Mouse (Mus musculus) MEL (cell line): ENCODE measurements around the gene Ccsap. TPM values are rescaled to one million over a fixed set of nuclear protein-coding genes. Genes with fewer than 3 reads are reported as not detected.

Experiments used
- DNase-seq: peaks from one replicate; pipeline ENCODE4 v3.0.0; 2011; ENCODE audit warnings: low read depth, low spot score
- H3K27ac ChIP-seq: 2 replicates; pipeline ENCODE4 v1.5.1; 2012; ENCODE audit warnings: low read depth, mild to moderate bottlenecking, control low read depth, low read length, moderate library complexity; ENCODE audit not compliant: control insufficient read depth
- H3K27me3 ChIP-seq, 2 experiments: fragments of 150-350 bp in 1 of 2; sonication (generic) in 1 of 2; 2 replicates each; pipeline ENCODE4 v1.6.1; 2012; ENCODE audit warnings: low read length in 2 of 2, mild to moderate bottlenecking in 2 of 2, improper control_type of control experiment in 1 of 2, moderate library complexity in 1 of 2; ENCODE audit not compliant: insufficient read depth in 2 of 2, control insufficient read depth in 1 of 2
- H3K36me3 ChIP-seq, 2 experiments: 2 replicates each; pipeline ENCODE4 v1.6.1; 2012 to 2014; ENCODE audit warnings: low read length in 2 of 2, improper control_type of control experiment in 1 of 2, inconsistent platforms in 1 of 2, mild to moderate bottlenecking in 1 of 2; ENCODE audit not compliant: insufficient read depth in 2 of 2, control insufficient read depth in 1 of 2
- H3K4me1 ChIP-seq, 2 experiments: fragments of 150-350 bp in 1 of 2; sonication (generic) in 1 of 2; 2 replicates each; pipeline ENCODE4 v1.6.1; 2012; ENCODE audit warnings: low read length in 2 of 2, improper control_type of control experiment in 1 of 2, mild to moderate bottlenecking in 1 of 2; ENCODE audit not compliant: insufficient read depth in 2 of 2, control insufficient read depth in 1 of 2
- H3K4me3 ChIP-seq, 2 experiments: fragments of 150-350 bp in 1 of 2; sonication (generic) in 1 of 2; 2 replicates each; pipeline ENCODE4 v1.5.1; 2012; ENCODE audit warnings: low read depth in 2 of 2, low read length in 2 of 2, mild to moderate bottlenecking in 2 of 2, moderate library complexity in 2 of 2, control low read depth in 1 of 2, improper control_type of control experiment in 1 of 2; ENCODE audit not compliant: control insufficient read depth in 1 of 2, insufficient read depth in 1 of 2
- H3K79me2 ChIP-seq: 2 replicates; pipeline ENCODE4 v1.6.1; 2012; ENCODE audit warnings: mild to moderate bottlenecking, low read length, moderate library complexity; ENCODE audit not compliant: control insufficient read depth, poor library complexity, insufficient read depth
- H3K9ac ChIP-seq: 2 replicates; pipeline ENCODE4 v1.6.1; 2012; ENCODE audit warnings: low read depth, mild to moderate bottlenecking, control low read depth, low read length, moderate library complexity; ENCODE audit not compliant: control insufficient read depth, poor library complexity, severe bottlenecking
- H3K9me3 ChIP-seq: fragments of 150-350 bp; sonication (generic); replicated peaks from 2 replicates; pipeline ENCODE4 v1.6.1; 2012; ENCODE audit warnings: mild to moderate bottlenecking, low read length, improper control_type of control experiment, moderate library complexity; ENCODE audit not compliant: insufficient read depth
- CHD2 ChIP-seq: IDR thresholded peaks from 2 replicates; pipeline ENCODE4 v1.6.1; 2011; ENCODE audit warnings: low read length, improper control_type of control experiment
- CTCF ChIP-seq, 3 experiments: IDR thresholded peaks in 2 of 3; conservative IDR thresholded peaks in 1 of 3; 2 replicates each; pipeline ENCODE4 v1.5.1; 2011 to 2012; ENCODE audit warnings: low read length in 3 of 3, low read depth in 2 of 3, mild to moderate bottlenecking in 2 of 3, improper control_type of control experiment in 1 of 3, inconsistent platforms in 1 of 3, mixed read lengths in 1 of 3, moderate library complexity in 1 of 3; ENCODE audit not compliant: control insufficient read depth in 1 of 3, insufficient read depth in 1 of 3, poor library complexity in 1 of 3, severe bottlenecking in 1 of 3
- E2F4 ChIP-seq: IDR thresholded peaks from 2 replicates; pipeline ENCODE4 v1.6.1; 2011; ENCODE audit warnings: low read depth, low read length, improper control_type of control experiment, borderline replicate concordance
- ELF1 ChIP-seq: IDR thresholded peaks from 2 replicates; pipeline ENCODE4 v1.6.1; 2014; ENCODE audit warnings: low read depth, mild to moderate bottlenecking, inconsistent platforms, low read length, improper control_type of control experiment, moderate library complexity
- GATA1 ChIP-seq: IDR thresholded peaks from 2 replicates; pipeline ENCODE4 v1.6.1; 2011; ENCODE audit warnings: low read depth, low read length, improper control_type of control experiment
- HCFC1 ChIP-seq: IDR thresholded peaks from 2 replicates; pipeline ENCODE4 v1.6.1; 2012; ENCODE audit warnings: low read depth, mild to moderate bottlenecking, inconsistent platforms, low read length, improper control_type of control experiment, moderate library complexity
- JUND ChIP-seq: IDR thresholded peaks from 2 replicates; pipeline ENCODE4 v1.6.1; 2011; ENCODE audit warnings: low read depth, mild to moderate bottlenecking, improper control_type of control experiment, low read length
- MXI1 ChIP-seq: IDR thresholded peaks from 2 replicates; pipeline ENCODE4 v1.6.1; 2011; ENCODE audit warnings: mild to moderate bottlenecking, low read depth, low read length, improper control_type of control experiment
- MYB ChIP-seq: IDR thresholded peaks from 2 replicates; pipeline ENCODE4 v1.6.1; 2011; ENCODE audit warnings: mild to moderate bottlenecking, low read depth, low read length, improper control_type of control experiment
- MYC ChIP-seq: IDR thresholded peaks from 2 replicates; pipeline ENCODE4 v1.6.1; 2011; ENCODE audit warnings: low read depth, mild to moderate bottlenecking, low read length, improper control_type of control experiment, moderate library complexity
- NELFE ChIP-seq: IDR thresholded peaks from 2 replicates; pipeline ENCODE4 v1.6.1; 2011; ENCODE audit warnings: low read depth, low read length, improper control_type of control experiment
- NRF1 ChIP-seq: IDR thresholded peaks from 2 replicates; pipeline ENCODE4 v1.6.1; 2014; ENCODE audit warnings: low read depth, mild to moderate bottlenecking, inconsistent platforms, low read length, improper control_type of control experiment, moderate library complexity; ENCODE audit not compliant: poor library complexity, insufficient read depth, severe bottlenecking
- RAD21 ChIP-seq: IDR thresholded peaks from 2 replicates; pipeline ENCODE4 v1.6.1; 2011; ENCODE audit warnings: mild to moderate bottlenecking, low read depth, low read length, improper control_type of control experiment
- TAL1 ChIP-seq: IDR thresholded peaks from 2 replicates; pipeline ENCODE4 v1.6.1; 2012; ENCODE audit warnings: mild to moderate bottlenecking, inconsistent platforms, low read length, moderate library complexity, mixed read lengths
- TBP ChIP-seq: IDR thresholded peaks from 2 replicates; pipeline ENCODE4 v1.8.0; 2011; ENCODE audit warnings: low read depth, low read length, improper control_type of control experiment
- TCF12 ChIP-seq: IDR thresholded peaks from 2 replicates; pipeline ENCODE4 v1.6.1; 2014; ENCODE audit warnings: low read depth, mild to moderate bottlenecking, inconsistent platforms, low read length, improper control_type of control experiment, moderate library complexity
- USF1 ChIP-seq: IDR thresholded peaks from 2 replicates; pipeline ENCODE4 v1.6.1; 2014; ENCODE audit warnings: low read depth, mild to moderate bottlenecking, inconsistent platforms, low read length, improper control_type of control experiment, moderate library complexity
- USF2 ChIP-seq, 2 experiments: IDR thresholded peaks; 2 replicates each; pipeline ENCODE4 v1.6.1; 2011 to 2012; ENCODE audit warnings: improper control_type of control experiment in 2 of 2, low read length in 2 of 2, borderline replicate concordance in 1 of 2, inconsistent platforms in 1 of 2, low read depth in 1 of 2, mild to moderate bottlenecking in 1 of 2; ENCODE audit not compliant: insufficient read depth in 1 of 2
- ZC3H11A ChIP-seq: IDR thresholded peaks from 2 replicates; pipeline ENCODE4 v1.6.1; 2012; ENCODE audit warnings: low read depth, mild to moderate bottlenecking, inconsistent platforms, low read length, improper control_type of control experiment
- ZKSCAN1 ChIP-seq: IDR thresholded peaks from 2 replicates; pipeline ENCODE4 v1.6.1; 2012; ENCODE audit warnings: low read depth, mild to moderate bottlenecking, inconsistent platforms, low read length, improper control_type of control experiment, moderate library complexity
- polyA plus RNA-seq, 2 experiments: library from polyadenylated mRNA; stranded (reverse) in 1 of 2; unstranded in 1 of 2; fragments of >175 nt in 1 of 2; fragments of >200 nt in 1 of 2; gene quantifications; 2 replicates each; pipeline versions ENCODE4 v1.2.1 to v1.2.4; 2012; ENCODE audit warnings: low replicate concordance in 2 of 2, low read depth in 1 of 2; ENCODE audit not compliant: insufficient read length in 2 of 2, insufficient read depth in 1 of 2, missing spikeins in 1 of 2
- total RNA-seq: library from RNA; depleted of rRNA; stranded (reverse); fragments of 300-350 nt; gene quantifications from 2 replicates; pipeline ENCODE4 v1.2.3, GENCODE M21; 2012

Gene Ccsap
- total and polyA plus RNA-seq, 3 experiments: 6.7 to 12.1 TPM; not detected in 1

DNA sequence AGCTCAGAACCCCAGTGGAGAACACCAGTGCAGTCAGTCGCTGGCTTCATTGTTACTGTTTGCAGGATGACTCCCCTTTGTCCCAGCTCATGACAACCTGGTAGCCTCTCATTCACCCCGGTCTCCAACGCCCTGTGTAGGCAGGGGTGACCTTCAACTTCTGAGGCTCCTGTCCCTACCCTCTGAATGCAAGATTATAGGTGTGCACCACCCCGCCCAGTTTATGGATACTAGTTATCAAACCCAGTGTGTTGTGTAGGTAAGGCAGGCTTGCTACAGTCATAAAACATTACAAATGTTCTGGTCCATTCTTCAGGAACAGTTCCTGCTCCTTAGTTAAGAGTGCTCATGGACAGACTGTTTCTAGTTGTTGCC is 46.1 kb downstream of the Ccsap start:
- Histone ChIP-seq H3K36me3 (peaks cover 4% of the 10 kb centered on the region in 2 experiments; a peak in 3 of 4 replicates), H3K27ac (no peak overlapping the region), H3K79me2 (peaks cover 49% of the 10 kb centered on the region), H3K27me3 (no peaks in the 10 kb centered on the region), H3K9me3 (no peaks in the 10 kb centered on the region)
- TF ChIP-seq USF2 (IDR thresholded peaks at IDR 0.05; ENCODE audit: borderline replicate concordance in 1 of 2, insufficient read depth in 1 of 2, low read depth in 1 of 2, low read length in 2 of 2) (no peak), MXI1 (no peak), RAD21 (no peak), USF1 (no peak), TCF12 (no peak)
- TF ChIP-seq, all 39 proteins: peak for 0
- no peak for DNase-seq
- Histone ChIP-seq H3K9ac (no peak overlapping the region), H3K4me3 (no peak overlapping the region), H3K4me1 (peaks cover 3 to 5% of the 10 kb centered on the region in 2 experiments)

- TF ChIP-seq MYC (no peak), E2F4 (no peak), CHD2 (no peak), RAD21 (no peak), NRF1 (no peak)
- no peak overlapping the region for H3K9ac ChIP-seq
- no peak overlapping the region for H3K27ac ChIP-seq
- H3K4me3 ChIP-seq: no peak overlapping the region
- peaks cover 4% of the 10 kb centered on the region in 2 experiments; a peak in 3 of 4 replicates for H3K36me3 ChIP-seq
- DNase-seq: no peak
- H3K4me1 ChIP-seq: no peaks in the 10 kb centered on the region; a peak in 1 of 4 replicates
- no peaks in the 10 kb centered on the region for H3K9me3 ChIP-seq
- no peaks in the 10 kb centered on the region for H3K27me3 ChIP-seq
- peaks cover 52% of the 10 kb centered on the region for H3K79me2 ChIP-seq
Observed at GRCm38 (mm10) chr8:123813173-123813891, 46.7 kb downstream of the Ccsap start.

DNA sequence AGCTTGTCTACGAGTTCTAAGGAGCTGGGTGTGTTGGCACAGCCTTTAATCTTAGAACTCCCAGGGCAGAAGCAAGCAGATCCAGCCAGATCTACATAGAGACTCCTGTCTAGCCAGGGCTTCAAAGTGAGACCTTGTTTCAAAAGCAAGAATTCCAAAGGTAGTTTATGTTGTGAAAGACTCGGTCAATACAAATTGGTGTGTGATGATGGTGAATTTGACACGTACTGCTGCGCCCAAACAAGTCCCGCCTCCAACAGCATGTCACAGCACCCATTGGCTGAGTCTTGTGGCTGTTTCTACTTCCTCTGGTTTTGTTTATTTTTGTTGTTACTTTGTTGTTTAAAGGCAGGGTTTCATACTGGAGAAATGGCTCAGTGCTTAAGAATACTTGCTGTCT is 47.8 kb downstream of the Ccsap start:
- Histone ChIP-seq H3K9me3 (no peaks in the 10 kb centered on the region), H3K27ac (no peak overlapping the region), H3K4me1 (peaks cover 0 to 9% of the 10 kb centered on the region in 2 experiments; a peak in 1 of 4 replicates)
- TF ChIP-seq TAL1: no peak
- TF ChIP-seq NELFE: no peak
- TF ChIP-seq MYB: no peak
- TF ChIP-seq TBP: no peak
- TF ChIP-seq GATA1: no peak
- no peak for TF ChIP-seq RAD21
- no peak for TF ChIP-seq ZC3H11A
- TF ChIP-seq USF1: no peak
- no peak for TF ChIP-seq MYC
- no peak for TF ChIP-seq ZKSCAN1
- no peak for TF ChIP-seq USF2 (IDR thresholded peaks at IDR 0.05; ENCODE audit: borderline replicate concordance in 1 of 2, insufficient read depth in 1 of 2, low read depth in 1 of 2, low read length in 2 of 2)
- no peak for TF ChIP-seq CTCF (IDR thresholded peaks at IDR 0.05 in 2 of 3, conservative IDR thresholded peaks at IDR 0.05 in 1 of 3; ENCODE audit: control insufficient read depth in 1 of 3, insufficient read depth in 1 of 3, low read depth in 2 of 3, low read length in 3 of 3, poor library complexity in 1 of 3, severe bottlenecking in 1 of 3)
- no peak for TF ChIP-seq HCFC1
- no peak for TF ChIP-seq JUND
- TF ChIP-seq ELF1: no peak
- TF ChIP-seq, all 39 proteins: peak for 0
- peaks cover 4 to 12% of the 10 kb centered on the region in 2 experiments; a peak in 2 of 4 replicates for H3K36me3 ChIP-seq
- H3K79me2 ChIP-seq: peaks cover 58% of the 10 kb centered on the region
- H3K4me3 ChIP-seq: no peak overlapping the region
- no peak overlapping the region for H3K9ac ChIP-seq
- H3K27me3 ChIP-seq: no peaks in the 10 kb centered on the region
- no peak for DNase-seq
